Comparison of ENCODE assay signal across 8 mouse cellular contexts in the genomic region with DNA sequence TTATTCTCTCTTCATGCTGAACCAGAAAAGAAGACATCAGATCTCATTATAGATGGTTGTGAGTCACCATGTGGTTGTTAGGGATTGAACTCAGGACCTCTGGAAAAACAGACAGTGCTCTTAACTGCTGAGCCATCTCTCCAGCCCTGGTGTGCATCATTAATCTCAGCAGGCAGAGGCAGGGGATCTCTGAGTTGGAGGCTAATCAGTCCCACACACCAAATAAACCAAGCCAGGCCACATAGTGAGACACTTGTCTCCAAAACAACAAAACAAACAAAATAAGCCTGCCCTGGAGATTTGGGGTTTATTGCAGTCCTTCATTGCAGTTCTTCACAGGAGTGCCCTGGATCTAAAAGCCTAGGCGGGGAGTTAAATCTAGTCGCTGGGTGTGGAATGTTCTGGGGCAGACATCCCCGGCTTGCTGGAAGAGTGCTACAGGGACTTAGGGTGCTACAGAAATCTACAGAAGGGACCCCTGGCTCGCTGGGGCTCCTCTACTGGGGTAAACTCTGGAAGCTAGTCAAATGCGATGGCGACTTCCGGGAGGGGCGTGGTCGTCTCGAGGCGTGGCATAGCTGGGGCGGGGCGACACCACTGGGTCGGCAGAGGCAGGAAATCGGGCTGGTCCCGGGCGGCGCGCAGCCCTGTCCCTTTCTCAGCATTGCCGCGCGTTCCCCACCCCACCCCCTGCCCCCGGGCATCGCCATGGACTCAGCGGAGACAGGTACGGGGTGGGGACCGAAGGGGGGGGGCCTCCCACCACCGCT. TPM values are rescaled to one million over a fixed set of nuclear protein-coding genes. Genes with fewer than 3 reads are reported as not detected.
A peak's percentile ranks its signal among the peaks of the same experiment; 100 is the strongest.
DNase-seq lines count a peak whose midpoint lies in the region; ATAC-seq and TF ChIP-seq lines count a peak whose summit lies in the region.

A gene (plus strand): TSS at position 586 of the 770 bp plus-strand sequence.

- 0 out of 2 replicates have a peak within 1 kb of the TSS, but pooled peaks have one; percentile 30 for H3K27ac ChIP-seq in embryonic facial prominence, embryonic 15.5 days (replicated peaks)
- no peak within 1 kb of the TSS for H3K27ac ChIP-seq in heart, embryonic 13.5 days (replicated peaks)
- no peak within 1 kb of the TSS for H3K27ac ChIP-seq in kidney, postnatal 0 days
- H3K27ac ChIP-seq in liver, embryonic 15.5 days (replicated peaks), result peak within 1 kb of the TSS; percentile 10; the same call in 1 of the 2 replicates
- H3K27ac ChIP-seq in testis, adult 2 months (ENCODE audit: control insufficient read depth, insufficient read depth, low read depth, low read length), result no peak within 1 kb of the TSS

- no peak; the same call in 1 of the 2 replicates for TF ChIP-seq POLR2A in testis, adult 2 months (IDR thresholded peaks at IDR 0.05; ENCODE audit: control insufficient read depth, low read depth, low read length)

- TF ChIP-seq CTCF in kidney, postnatal 0 days (IDR thresholded peaks at IDR 0.05; ENCODE audit: low read depth), result no peak
- TF ChIP-seq CTCF in testis, adult 2 months (IDR thresholded peaks at IDR 0.05; ENCODE audit: control insufficient read depth, insufficient read depth, insufficient replicate concordance, low read depth, low read length), result no peak

- peaks cover 13% of the 10 kb centered on the region for H3K4me1 ChIP-seq in embryonic facial prominence, embryonic 15.5 days
- H3K4me1 ChIP-seq in heart, embryonic 13.5 days, result peaks cover 9% of the 10 kb centered on the region
- no peaks in the 10 kb centered on the region for H3K4me1 ChIP-seq in kidney, postnatal 0 days (replicated peaks; ENCODE audit: insufficient read depth, low read length)
- peaks cover 19% of the 10 kb centered on the region for H3K4me1 ChIP-seq in liver, embryonic 15.5 days (replicated peaks)
- peaks cover 9% of the 10 kb centered on the region for H3K4me1 ChIP-seq in testis, adult 2 months (ENCODE audit: control insufficient read depth, insufficient read depth, low read length)

- H3K36me3 ChIP-seq in embryonic facial prominence, embryonic 15.5 days, result peaks cover 57% of the 10 kb centered on the region
- peaks cover 80% of the 10 kb centered on the region for H3K36me3 ChIP-seq in heart, embryonic 13.5 days
- H3K36me3 ChIP-seq in kidney, postnatal 0 days (ENCODE audit: insufficient read depth, low read length), result peaks cover 30% of the 10 kb centered on the region
- peaks cover 56% of the 10 kb centered on the region for H3K36me3 ChIP-seq in liver, embryonic 15.5 days (replicated peaks)
- H3K36me3 ChIP-seq in testis, adult 2 months (ENCODE audit: control insufficient read depth, insufficient read depth, low read length), result no peaks in the 10 kb centered on the region; the same call in 1 of the 2 replicates

- ATAC-seq in embryonic facial prominence, embryonic 15.5 days (ENCODE audit: insufficient number of reproducible peaks, low FRiP score, low TSS enrichment, low read depth), result peak; percentile 61; the same call in 1 of the 2 replicates
- ATAC-seq in heart, embryonic 13.5 days (ENCODE audit: extremely low read depth, insufficient number of reproducible peaks, low FRiP score, low TSS enrichment), result no peak
- ATAC-seq in kidney, postnatal 0 days (replicated peaks; ENCODE audit: low FRiP score, low read depth), result peak; percentile 77
- ATAC-seq in liver, embryonic 15.5 days (ENCODE audit: insufficient read depth), result peak; percentile 75

- H3K27me3 ChIP-seq in embryonic facial prominence, embryonic 15.5 days, result no peaks in the 10 kb centered on the region
- H3K27me3 ChIP-seq in heart, embryonic 13.5 days (replicated peaks), result no peaks in the 10 kb centered on the region
- H3K27me3 ChIP-seq in kidney, postnatal 0 days (ENCODE audit: insufficient read depth, low read length), result no peaks in the 10 kb centered on the region
- no peaks in the 10 kb centered on the region for H3K27me3 ChIP-seq in liver, embryonic 15.5 days
- no peaks in the 10 kb centered on the region for H3K27me3 ChIP-seq in testis, adult 2 months (ENCODE audit: control insufficient read depth, insufficient read depth, low read length)

- H3K9me3 ChIP-seq in embryonic facial prominence, embryonic 15.5 days (replicated peaks), result no peaks in the 10 kb centered on the region
- H3K9me3 ChIP-seq in heart, embryonic 13.5 days, result no peaks in the 10 kb centered on the region
- H3K9me3 ChIP-seq in kidney, postnatal 0 days (replicated peaks; ENCODE audit: low read length), result no peaks in the 10 kb centered on the region
- H3K9me3 ChIP-seq in liver, embryonic 15.5 days (replicated peaks), result no peaks in the 10 kb centered on the region

- H3K4me2 ChIP-seq in embryonic facial prominence, embryonic 15.5 days (replicated peaks), result peak within 1 kb of the TSS; percentile 78
- peak within 1 kb of the TSS; percentile 92 for H3K4me2 ChIP-seq in heart, embryonic 13.5 days
- H3K4me2 ChIP-seq in kidney, postnatal 0 days (ENCODE audit: low read length), result peak within 1 kb of the TSS; percentile 94
- H3K4me2 ChIP-seq in liver, embryonic 15.5 days, result peak within 1 kb of the TSS; percentile 87

- H3K4me3 ChIP-seq in embryonic facial prominence, embryonic 15.5 days (replicated peaks), result peak within 1 kb of the TSS; percentile 54
- H3K4me3 ChIP-seq in heart, embryonic 13.5 days, result peak within 1 kb of the TSS; percentile 64
- H3K4me3 ChIP-seq in kidney, postnatal 0 days (replicated peaks; ENCODE audit: low read depth, low read length), result peak within 1 kb of the TSS; percentile 55
- H3K4me3 ChIP-seq in liver, embryonic 15.5 days (replicated peaks), result peak within 1 kb of the TSS; percentile 62
- H3K4me3 ChIP-seq in testis, adult 2 months (ENCODE audit: control insufficient read depth, low read depth, low read length), result peak within 1 kb of the TSS; percentile 71

- DNase-seq in 3134 (ENCODE audit: extremely low read depth, insufficient read length, low spot score), result peak; percentile 80
- DNase-seq in T-cell, adult 2 months (ENCODE audit: low spot score), result peak; percentile 91
- DNase-seq in kidney, postnatal 0 days (ENCODE audit: low spot score), result peak; percentile 84
- DNase-seq in neural tube, embryonic 10.5 days (ENCODE audit: extremely low spot score, low spot score), result peak; percentile 77

- WGBS in embryonic facial prominence, embryonic 15.5 days, result 5% methylated on average over 28 of the region's 28 CpGs
- 6% methylated on average over 28 of the region's 28 CpGs for WGBS in heart, embryonic 13.5 days
- WGBS in kidney, postnatal 0 days, result 5% methylated on average over 28 of the region's 28 CpGs
- WGBS in liver, embryonic 15.5 days (ENCODE audit: insufficient replicate concordance), result 5% methylated on average over 24 of the region's 28 CpGs

- H3K9ac ChIP-seq in embryonic facial prominence, embryonic 15.5 days, result peak within 1 kb of the TSS; percentile 15
- peak within 1 kb of the TSS; percentile 81 for H3K9ac ChIP-seq in heart, embryonic 13.5 days
- peak within 1 kb of the TSS; percentile 69 for H3K9ac ChIP-seq in kidney, postnatal 0 days (ENCODE audit: low read depth, low read length)
- peak within 1 kb of the TSS; percentile 48 for H3K9ac ChIP-seq in liver, embryonic 15.5 days

RNA-seq across cellular contexts. Expression of the gene that starts here (rescaled TPM):
- polyA plus RNA-seq in embryonic facial prominence, embryonic 15.5 days (2015; fragmentation: Nextera tagmentation; extraction: Ambion mirVana), result 9.4 and 9.5 TPM in 2 replicates
- 6.9 and 7.6 TPM in 2 replicates for polyA plus RNA-seq in heart, embryonic 13.5 days (2015; fragmentation: Nextera tagmentation; extraction: Ambion mirVana)
- polyA plus RNA-seq in kidney, postnatal 0 days (2015; fragmentation: Nextera tagmentation; extraction: Ambion mirVana), result 5.7 and 7.0 TPM in 2 replicates
- polyA plus RNA-seq in liver, embryonic 15.5 days (2015; fragmentation: Nextera tagmentation; extraction: Ambion mirVana), result 5.7 and 7.5 TPM in 2 replicates
- polyA plus RNA-seq in testis, adult 2 months (2012; rRNA removed), result 4.4 and 4.5 TPM in 2 replicates

Comparison
In these comparisons a context has a peak if more than half of its experiments do, and no peak if none do; other contexts are left out.
1. H3K27ac ChIP-seq: peak in embryonic facial prominence, embryonic 15.5 days (single experiment) and liver, embryonic 15.5 days (single experiment); none in heart, embryonic 13.5 days (single experiment), kidney, postnatal 0 days (single experiment) and testis, adult 2 months (single experiment).
2. H3K9ac ChIP-seq: peak in every context shown above with its lines; median percentile 81 in heart, embryonic 13.5 days; 69 in kidney, postnatal 0 days; 48 in liver, embryonic 15.5 days; 15 in embryonic facial prominence, embryonic 15.5 days.
3. Peak in every context shown above with its lines, with median percentiles within 50 percentile points of each other: DNase-seq, H3K4me2 ChIP-seq and H3K4me3 ChIP-seq.